Mouse (Mus musculus): ENCODE measurements at regions not wholly inside any gene's neighbourhood (a gene's known extent, or its start where the extent isn't known, plus 50 kb on each side); places are given as distances from the start of the nearest gene placed in this dataset.

DNA sequence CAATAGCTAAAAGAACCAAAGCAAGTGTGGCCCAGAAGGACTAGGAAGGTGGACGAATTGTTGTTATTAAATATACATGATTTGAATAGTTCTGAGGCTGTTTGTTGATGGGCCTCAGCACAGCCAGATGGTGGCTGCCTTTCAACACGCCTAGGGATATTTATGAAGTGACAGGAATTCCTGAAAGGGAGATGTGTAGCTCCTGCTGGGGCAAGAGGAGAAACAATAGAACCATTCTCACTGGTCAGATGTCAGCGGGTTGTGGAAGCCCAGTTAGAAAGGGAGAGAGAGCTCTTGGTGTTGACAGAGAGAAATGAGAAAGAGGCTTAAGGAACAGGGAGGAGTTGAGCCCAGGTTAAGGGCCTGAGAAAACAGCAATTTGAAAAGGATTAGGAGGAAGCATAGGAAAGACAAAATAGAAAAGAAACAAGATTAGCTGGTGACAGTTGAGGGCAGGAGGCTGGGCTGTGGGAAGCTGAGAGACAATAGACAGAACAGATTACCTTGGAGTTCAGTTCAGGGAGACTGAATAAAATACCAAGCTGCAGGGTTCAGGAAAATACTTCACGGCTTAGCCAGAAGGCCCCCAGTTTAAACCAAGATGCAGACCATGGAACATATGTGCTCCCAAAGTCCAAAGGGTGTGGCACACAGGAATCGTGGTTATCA, 174.7 kb upstream of the Ptbp2 start:
- peak; percentile 71 for DNase-seq (ENCODE audit: low read depth)
- TF ChIP-seq CTCF (IDR thresholded peaks at IDR 0.05; ENCODE audit: borderline replicate concordance, extremely low read depth, insufficient read depth, insufficient read length): no peak
- TF ChIP-seq POLR2A (IDR thresholded peaks at IDR 0.05; ENCODE audit: borderline replicate concordance, extremely low read depth, insufficient read depth, insufficient read length, poor library complexity, severe bottlenecking): no peak

DNA sequence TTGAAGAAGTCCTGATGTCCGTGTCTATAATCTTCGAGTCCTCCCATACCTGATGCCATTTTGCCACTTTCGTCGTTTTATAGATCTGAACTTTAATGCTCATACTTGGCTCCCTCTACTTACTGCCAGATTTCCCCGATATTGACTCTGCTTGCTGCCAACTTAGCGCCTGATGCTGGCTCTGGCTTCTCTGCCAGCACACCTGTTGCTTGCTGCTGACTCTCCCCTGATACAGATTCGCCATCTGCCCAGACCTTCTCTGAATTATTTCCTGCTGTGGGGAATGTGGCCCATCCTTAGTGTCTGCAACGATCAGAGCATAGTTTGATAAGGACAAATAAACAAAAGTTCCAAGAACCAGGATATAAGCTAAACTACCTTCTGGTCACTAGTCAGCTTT, 173.3 kb upstream of the Ptbp2 start:
- DNase-seq (ENCODE audit: low read depth): peak; percentile 79
- TF ChIP-seq CTCF (IDR thresholded peaks at IDR 0.05; ENCODE audit: borderline replicate concordance, extremely low read depth, insufficient read depth, insufficient read length) (no peak), POLR2A (IDR thresholded peaks at IDR 0.05; ENCODE audit: borderline replicate concordance, extremely low read depth, insufficient read depth, insufficient read length, poor library complexity, severe bottlenecking) (no peak)

DNA sequence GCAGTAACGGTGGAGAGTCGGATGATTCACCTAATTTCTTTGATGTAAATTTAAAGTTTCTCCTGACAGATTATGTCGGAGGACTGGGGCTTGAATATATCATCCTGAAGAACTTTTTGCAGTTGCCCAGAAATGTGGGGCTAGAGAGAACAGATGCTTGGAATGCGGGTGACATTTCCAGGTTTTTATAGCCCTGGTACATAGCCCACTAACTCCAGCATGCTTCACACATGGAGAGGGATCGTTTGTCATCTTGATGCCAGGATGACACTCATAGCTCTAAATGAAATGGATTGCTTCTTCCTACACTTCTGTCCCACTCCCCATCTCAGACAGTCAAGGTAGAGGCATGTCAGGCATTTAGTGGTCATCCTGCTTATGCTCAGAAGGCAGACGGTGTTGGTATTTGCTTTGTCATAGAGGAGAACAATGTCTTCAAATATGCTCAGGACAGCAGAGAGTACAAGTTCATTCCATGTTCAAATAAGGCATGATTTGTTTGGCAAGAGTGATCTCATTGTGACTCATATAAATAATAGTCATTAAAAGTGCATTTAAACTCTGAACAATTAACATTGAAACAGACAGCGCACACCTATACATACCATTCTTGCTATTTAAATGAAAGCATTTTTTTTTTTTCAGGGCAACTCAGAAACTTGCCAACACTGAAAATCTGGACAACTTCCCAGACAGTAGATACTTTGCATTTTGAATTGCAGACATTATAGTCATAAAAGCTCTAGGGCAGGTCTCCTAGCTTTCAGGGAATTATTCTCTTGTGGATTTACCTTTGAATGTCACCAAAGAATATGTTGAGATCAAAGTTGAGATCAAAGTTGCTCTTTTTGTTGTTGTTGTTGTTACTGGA, 171.7 kb upstream of the Ptbp2 start:
- TF ChIP-seq CTCF (IDR thresholded peaks at IDR 0.05; ENCODE audit: borderline replicate concordance, extremely low read depth, insufficient read depth, insufficient read length) (no peak), POLR2A (IDR thresholded peaks at IDR 0.05; ENCODE audit: borderline replicate concordance, extremely low read depth, insufficient read depth, insufficient read length, poor library complexity, severe bottlenecking) (no peak)
- DNase-seq (ENCODE audit: low read depth): peak; percentile 51

DNA sequence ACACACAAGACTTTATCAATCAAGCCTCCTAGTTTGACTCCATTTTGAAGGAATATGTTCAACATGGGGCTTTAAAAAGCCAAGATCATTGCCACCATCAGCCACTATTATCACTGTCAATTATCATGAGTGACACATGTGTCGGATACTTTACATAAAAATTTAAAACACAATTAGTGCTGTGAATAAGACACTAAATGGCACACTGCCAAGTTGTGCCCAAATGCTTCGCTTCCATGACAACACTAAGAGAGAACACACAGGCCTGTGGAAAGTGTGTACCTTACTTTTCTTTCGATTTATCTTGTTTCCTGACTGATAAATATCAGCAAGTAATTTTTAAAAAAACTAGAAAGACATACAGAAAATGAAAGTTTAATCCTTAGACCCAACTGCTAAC, 166.5 kb upstream of the Ptbp2 start:
- peak; percentile 84 for DNase-seq (ENCODE audit: low read depth)
- no peak for TF ChIP-seq POLR2A (IDR thresholded peaks at IDR 0.05; ENCODE audit: borderline replicate concordance, extremely low read depth, insufficient read depth, insufficient read length, poor library complexity, severe bottlenecking)
- TF ChIP-seq CTCF (IDR thresholded peaks at IDR 0.05; ENCODE audit: borderline replicate concordance, extremely low read depth, insufficient read depth, insufficient read length): no peak

DNA sequence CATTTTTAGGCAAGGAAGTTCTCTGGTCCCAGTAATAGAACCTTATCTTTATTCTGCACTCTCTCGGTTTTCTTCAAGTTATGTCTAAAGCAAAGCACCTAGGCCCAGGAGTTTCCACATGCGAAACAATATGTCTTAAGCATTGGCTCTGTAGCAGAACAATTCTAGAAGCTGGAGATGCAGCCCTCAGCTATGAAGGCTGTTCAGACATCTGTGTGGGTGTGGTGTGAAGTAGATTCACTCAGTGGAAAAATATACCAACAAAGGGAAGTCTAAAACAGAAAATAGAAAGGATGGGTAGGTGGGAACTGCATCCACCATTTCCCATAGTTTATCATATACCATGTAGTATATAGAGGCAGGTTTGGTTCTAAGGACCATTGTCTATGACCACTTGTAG, 165.8 kb upstream of the Ptbp2 start:
- DNase-seq (ENCODE audit: low read depth): no peak
- TF ChIP-seq CTCF (IDR thresholded peaks at IDR 0.05; ENCODE audit: borderline replicate concordance, extremely low read depth, insufficient read depth, insufficient read length) (no peak), POLR2A (IDR thresholded peaks at IDR 0.05; ENCODE audit: borderline replicate concordance, extremely low read depth, insufficient read depth, insufficient read length, poor library complexity, severe bottlenecking) (no peak)

DNA sequence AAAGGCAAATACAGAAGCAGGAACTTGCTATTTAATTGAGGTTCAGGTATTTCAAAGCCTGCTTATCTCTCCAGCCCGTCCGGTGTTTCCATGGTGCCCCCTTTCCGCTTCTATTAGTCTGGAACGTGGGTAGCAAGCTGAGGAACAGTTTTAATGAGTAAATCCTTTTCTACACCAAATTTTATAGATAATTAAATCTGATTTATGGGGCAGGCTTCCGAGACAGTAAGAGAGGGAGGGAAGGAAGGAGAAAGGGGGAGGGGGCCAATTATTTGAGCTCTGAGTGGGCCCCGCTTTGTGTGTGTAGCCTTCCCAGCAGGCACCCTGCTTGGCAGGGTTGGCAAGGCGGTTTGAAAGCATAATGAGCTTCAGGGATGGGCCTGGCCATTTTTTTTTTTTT, 165.4 kb upstream of the Ptbp2 start:
- no peak for TF ChIP-seq POLR2A (IDR thresholded peaks at IDR 0.05; ENCODE audit: borderline replicate concordance, extremely low read depth, insufficient read depth, insufficient read length, poor library complexity, severe bottlenecking)
- no peak for TF ChIP-seq CTCF (IDR thresholded peaks at IDR 0.05; ENCODE audit: borderline replicate concordance, extremely low read depth, insufficient read depth, insufficient read length)
- DNase-seq (ENCODE audit: low read depth): peak; percentile 96

DNA sequence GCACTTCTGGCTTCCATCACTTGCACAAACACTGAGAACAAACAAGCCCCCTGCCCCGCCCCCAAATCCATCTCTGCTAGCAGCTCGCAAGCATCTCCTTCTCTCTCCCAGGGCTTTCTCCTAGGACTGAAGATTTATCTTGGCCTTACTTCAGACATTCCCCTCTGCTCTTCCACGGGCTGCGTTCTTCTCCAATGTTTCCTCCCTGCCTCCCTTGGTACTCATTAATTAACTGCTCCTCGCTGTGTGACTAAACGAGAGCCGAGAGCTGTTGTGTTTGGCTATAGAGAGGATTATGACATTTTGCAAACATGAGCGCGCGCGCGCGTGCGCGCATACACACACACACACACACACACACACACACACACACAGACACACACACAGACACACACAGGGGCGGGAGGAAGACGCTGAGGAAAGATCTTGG, 164.8 kb upstream of the Ptbp2 start:
- no peak for TF ChIP-seq POLR2A (IDR thresholded peaks at IDR 0.05; ENCODE audit: borderline replicate concordance, extremely low read depth, insufficient read depth, insufficient read length, poor library complexity, severe bottlenecking)
- TF ChIP-seq CTCF (IDR thresholded peaks at IDR 0.05; ENCODE audit: borderline replicate concordance, extremely low read depth, insufficient read depth, insufficient read length): no peak
- DNase-seq (ENCODE audit: low read depth): peak; percentile 91

DNA sequence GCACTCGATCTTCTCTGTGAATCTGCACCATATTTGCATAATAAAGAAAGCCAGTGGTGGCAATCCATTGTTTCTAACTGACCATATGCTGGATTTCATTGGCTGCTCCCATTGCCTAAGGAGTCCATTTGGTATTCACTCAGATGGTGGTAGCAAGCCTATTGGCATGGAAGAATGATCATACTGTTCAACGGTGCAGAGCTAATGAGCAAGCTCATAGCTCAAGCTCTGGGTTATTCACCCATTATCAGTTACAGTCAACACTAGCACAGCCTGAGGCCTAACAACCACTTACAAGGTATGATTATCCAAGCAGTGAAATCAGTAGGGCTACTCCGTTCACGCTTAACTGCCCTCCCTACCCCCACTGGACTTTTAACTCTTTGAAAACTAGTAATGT, 162.9 kb upstream of the Ptbp2 start:
- peak; percentile 89 for DNase-seq (ENCODE audit: low read depth)
- TF ChIP-seq POLR2A (IDR thresholded peaks at IDR 0.05; ENCODE audit: borderline replicate concordance, extremely low read depth, insufficient read depth, insufficient read length, poor library complexity, severe bottlenecking): no peak

DNA sequence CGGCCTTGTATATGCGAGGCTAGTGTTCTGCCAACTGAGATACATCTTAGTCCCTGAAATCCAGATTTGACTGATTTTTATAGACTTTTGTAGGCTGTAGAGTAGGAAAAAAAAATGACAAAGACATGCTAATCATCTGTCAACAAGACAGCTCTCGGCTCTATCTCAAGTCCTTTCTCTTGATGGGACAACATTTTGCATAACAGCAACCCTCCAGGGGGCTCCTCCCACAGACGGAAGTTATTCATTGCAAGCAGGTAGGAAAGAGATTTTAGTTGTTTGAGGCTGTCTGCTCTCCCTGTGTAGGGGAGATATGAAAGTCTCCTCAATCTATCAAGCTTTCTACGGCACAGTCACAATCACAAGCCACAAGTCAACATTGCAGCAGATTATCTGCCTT, 159.8 kb upstream of the Ptbp2 start:
- no peak for TF ChIP-seq POLR2A (IDR thresholded peaks at IDR 0.05; ENCODE audit: borderline replicate concordance, extremely low read depth, insufficient read depth, insufficient read length, poor library complexity, severe bottlenecking)
- TF ChIP-seq CTCF (IDR thresholded peaks at IDR 0.05; ENCODE audit: borderline replicate concordance, extremely low read depth, insufficient read depth, insufficient read length): no peak
- no peak for DNase-seq (ENCODE audit: low read depth)

DNA sequence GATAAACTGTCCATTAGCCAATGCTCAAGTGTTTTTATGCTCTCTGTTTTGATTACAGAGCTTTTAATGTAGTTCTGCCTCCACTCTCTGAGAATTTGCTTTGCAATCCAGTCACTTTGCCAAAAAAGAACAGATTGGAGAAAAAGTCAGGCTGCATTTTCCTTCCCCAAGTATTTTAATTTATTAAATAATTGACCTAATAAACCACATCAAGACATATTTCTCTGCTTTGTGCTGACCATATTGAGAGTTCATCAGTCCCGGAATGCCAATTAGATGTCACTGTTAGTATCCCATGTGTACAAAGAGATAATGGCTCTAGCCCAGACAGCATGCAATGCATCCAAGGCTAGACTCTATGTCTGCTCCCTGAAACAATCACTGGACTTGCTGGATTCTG, 154.8 kb upstream of the Ptbp2 start:
- DNase-seq (ENCODE audit: low read depth): no peak
- TF ChIP-seq CTCF (IDR thresholded peaks at IDR 0.05; ENCODE audit: borderline replicate concordance, extremely low read depth, insufficient read depth, insufficient read length): no peak
- no peak for TF ChIP-seq POLR2A (IDR thresholded peaks at IDR 0.05; ENCODE audit: borderline replicate concordance, extremely low read depth, insufficient read depth, insufficient read length, poor library complexity, severe bottlenecking)

DNA sequence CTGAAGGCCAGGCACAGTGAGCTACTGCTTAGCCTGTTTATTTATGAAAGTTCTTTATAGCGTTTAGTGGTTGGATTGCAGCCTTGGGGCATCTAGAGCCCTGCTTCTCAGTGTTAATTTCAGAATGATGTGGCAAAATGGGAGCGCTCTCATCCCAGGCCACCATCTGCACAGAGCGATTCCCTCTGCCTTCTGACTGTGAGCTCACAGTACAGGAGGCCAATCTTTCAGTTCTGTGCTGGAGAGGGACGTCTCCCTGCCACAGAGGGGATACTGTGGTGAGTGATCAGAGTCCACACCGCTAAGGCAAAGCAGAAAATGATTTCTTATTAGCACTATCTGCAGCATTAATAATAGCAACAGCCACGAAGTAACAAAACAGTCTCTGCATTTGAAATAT, 154.2 kb upstream of the Ptbp2 start:
- DNase-seq (ENCODE audit: low read depth): no peak
- TF ChIP-seq CTCF (IDR thresholded peaks at IDR 0.05; ENCODE audit: borderline replicate concordance, extremely low read depth, insufficient read depth, insufficient read length) (no peak), POLR2A (IDR thresholded peaks at IDR 0.05; ENCODE audit: borderline replicate concordance, extremely low read depth, insufficient read depth, insufficient read length, poor library complexity, severe bottlenecking) (no peak)

DNA sequence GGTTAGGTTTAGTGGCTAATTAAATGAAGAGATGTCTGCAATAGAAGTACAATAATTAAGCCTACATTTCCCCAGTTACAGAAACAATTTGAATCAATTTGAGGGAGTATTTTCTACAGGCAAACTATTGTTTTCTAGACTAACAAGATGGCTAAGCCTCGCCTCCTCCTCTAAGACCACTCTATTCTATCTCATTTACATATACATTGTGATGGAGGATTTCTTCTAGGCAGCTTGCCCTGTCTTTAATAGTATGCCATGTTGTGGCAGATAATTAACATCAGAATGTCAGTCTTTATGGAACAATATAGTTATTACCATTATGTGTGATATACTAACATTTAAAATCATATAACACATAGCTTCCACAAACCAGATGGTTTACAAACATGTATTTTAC, 152.3 kb upstream of the Ptbp2 start:
- TF ChIP-seq CTCF (IDR thresholded peaks at IDR 0.05; ENCODE audit: borderline replicate concordance, extremely low read depth, insufficient read depth, insufficient read length) (no peak), POLR2A (IDR thresholded peaks at IDR 0.05; ENCODE audit: borderline replicate concordance, extremely low read depth, insufficient read depth, insufficient read length, poor library complexity, severe bottlenecking) (no peak)

More for the DNA sequence above, 152.3 kb upstream of the Ptbp2 start:
- DNase-seq (ENCODE audit: low read depth): peak; percentile 66

All from brain, embryonic 14.5 days (tissue).